Mouse (Mus musculus): Measurements from ENCODE around the gene Olfr370. TPM values are rescaled to one million over a fixed set of nuclear protein-coding genes. Genes with fewer than 3 reads are reported as not detected.
A peak's percentile ranks its signal among the peaks of the same experiment; 100 is the strongest.

Olfr370 gene
- polyA plus RNA-seq, 1 experiment, result not detected

- no peak for TF ChIP-seq CTCF (IDR thresholded peaks at IDR 0.05; ENCODE audit: extremely low read depth, insufficient read depth, insufficient read length, insufficient replicate concordance)
- TF ChIP-seq POLR2A (IDR thresholded peaks at IDR 0.05; ENCODE audit: low read depth, low read length), result no peak
- Histone ChIP-seq H3K4me3 (ENCODE audit: extremely low read depth, insufficient read depth, insufficient read length) (no peak overlapping the region), H3K4me1 (ENCODE audit: control insufficient read depth, insufficient read depth, insufficient read length) (peaks cover 3% of the 10 kb centered on the region; the same call in 1 of the 2 replicates), H3K36me3 (ENCODE audit: control insufficient read depth, insufficient read depth, low read length) (no peaks in the 10 kb centered on the region), H3K27me3 (ENCODE audit: control insufficient read depth, insufficient read depth, low read length) (no peaks in the 10 kb centered on the region; the same call in 1 of the 2 replicates), H3K27ac (ENCODE audit: insufficient read depth, low read length) (no peak overlapping the region)
- DNase-seq (ENCODE audit: low read depth in 1 of 2, low spot score in 2 of 2), result no peak
- 81% methylated on average over 4 of the region's 4 CpGs for WGBS
These were observed 27.7 kb downstream of the Olfr370 start for GRCm38 (mm10) chr8:83563246-83563645.

GRCm38 (mm10) chr8:83565731-83566375 lies 30.3 kb downstream of the Olfr370 start:
- WGBS, result 86% methylated on average over 9 of the region's 9 CpGs
- DNase-seq (ENCODE audit: low read depth in 1 of 2, low spot score in 2 of 2), result no peak
- no peak overlapping the region for H3K4me3 ChIP-seq (ENCODE audit: extremely low read depth, insufficient read depth, insufficient read length)
- peaks cover 3% of the 10 kb centered on the region; the same call in 1 of the 2 replicates for H3K4me1 ChIP-seq (ENCODE audit: control insufficient read depth, insufficient read depth, insufficient read length)
- peaks cover 3% of the 10 kb centered on the region for H3K36me3 ChIP-seq (ENCODE audit: control insufficient read depth, insufficient read depth, low read length)
- TF ChIP-seq CTCF (IDR thresholded peaks at IDR 0.05; ENCODE audit: extremely low read depth, insufficient read depth, insufficient read length, insufficient replicate concordance) (no peak; the same call in 1 of the 2 replicates), POLR2A (IDR thresholded peaks at IDR 0.05; ENCODE audit: low read depth, low read length) (no peak)
- no peaks in the 10 kb centered on the region for H3K27me3 ChIP-seq (ENCODE audit: control insufficient read depth, insufficient read depth, low read length)
- H3K27ac ChIP-seq (ENCODE audit: insufficient read depth, low read length), result no peak overlapping the region

GRCm38 (mm10) chr8:83566469-83567395 lies 31.2 kb downstream of the Olfr370 start, which contains the start of gene Ndufb7:
Ndufb7 (plus strand) TSS chr8:83566671.
- Histone ChIP-seq H3K4me1 (ENCODE audit: control insufficient read depth, insufficient read depth, insufficient read length) (peaks cover 3% of the 10 kb centered on the region; the same call in 1 of the 2 replicates), H3K4me3 (ENCODE audit: extremely low read depth, insufficient read depth, insufficient read length) (peak within 1 kb of the TSS; percentile 90), H3K27me3 (ENCODE audit: control insufficient read depth, insufficient read depth, low read length) (no peaks in the 10 kb centered on the region), H3K27ac (ENCODE audit: insufficient read depth, low read length) (peak within 1 kb of the TSS; percentile 82), H3K36me3 (ENCODE audit: control insufficient read depth, insufficient read depth, low read length) (peaks cover 6% of the 10 kb centered on the region)
- peak; percentile 23; the same call in 1 of the 2 replicates for TF ChIP-seq POLR2A (IDR thresholded peaks at IDR 0.05; ENCODE audit: low read depth, low read length)
- peak; percentile 88; the same call in 1 of the 2 replicates for TF ChIP-seq CTCF (IDR thresholded peaks at IDR 0.05; ENCODE audit: extremely low read depth, insufficient read depth, insufficient read length, insufficient replicate concordance)
- WGBS, result under 1% methylated on average over 47 of the region's 48 CpGs
- peak; percentile 81 to 91 for DNase-seq (ENCODE audit: low read depth in 1 of 2, low spot score in 2 of 2)

GRCm38 (mm10) chr8:83567668-83568067 lies 32.1 kb downstream of the Olfr370 start:
- TF ChIP-seq POLR2A (IDR thresholded peaks at IDR 0.05; ENCODE audit: low read depth, low read length), result no peak
- no peak for TF ChIP-seq CTCF (IDR thresholded peaks at IDR 0.05; ENCODE audit: extremely low read depth, insufficient read depth, insufficient read length, insufficient replicate concordance)
- Histone ChIP-seq H3K27me3 (ENCODE audit: control insufficient read depth, insufficient read depth, low read length) (no peaks in the 10 kb centered on the region), H3K4me3 (ENCODE audit: extremely low read depth, insufficient read depth, insufficient read length) (no peak overlapping the region), H3K36me3 (ENCODE audit: control insufficient read depth, insufficient read depth, low read length) (peaks cover 6% of the 10 kb centered on the region), H3K27ac (ENCODE audit: insufficient read depth, low read length) (no peak overlapping the region), H3K4me1 (ENCODE audit: control insufficient read depth, insufficient read depth, insufficient read length) (peaks cover 8% of the 10 kb centered on the region; the same call in 1 of the 2 replicates)
- WGBS, result 65% methylated on average over 3 of the region's 3 CpGs
- DNase-seq (ENCODE audit: low read depth in 1 of 2, low spot score in 2 of 2), result no peak

- TF ChIP-seq CTCF (IDR thresholded peaks at IDR 0.05; ENCODE audit: extremely low read depth, insufficient read depth, insufficient read length, insufficient replicate concordance), result no peak
- TF ChIP-seq POLR2A (IDR thresholded peaks at IDR 0.05; ENCODE audit: low read depth, low read length), result no peak
These were observed 32.5 kb downstream of the Olfr370 start for GRCm38 (mm10) chr8:83568128-83568527.

GRCm38 (mm10) chr8:83568755-83569154 lies 33.2 kb downstream of the Olfr370 start:
- no peaks in the 10 kb centered on the region for H3K27me3 ChIP-seq (ENCODE audit: control insufficient read depth, insufficient read depth, low read length)
- TF ChIP-seq CTCF (IDR thresholded peaks at IDR 0.05; ENCODE audit: extremely low read depth, insufficient read depth, insufficient read length, insufficient replicate concordance) (no peak), POLR2A (IDR thresholded peaks at IDR 0.05; ENCODE audit: low read depth, low read length) (no peak)
- peaks cover 14% of the 10 kb centered on the region for H3K4me1 ChIP-seq (ENCODE audit: control insufficient read depth, insufficient read depth, insufficient read length)
- H3K4me3 ChIP-seq (ENCODE audit: extremely low read depth, insufficient read depth, insufficient read length), result no peak overlapping the region
- 78% methylated on average over 5 of the region's 5 CpGs for WGBS
- DNase-seq (ENCODE audit: low read depth in 1 of 2, low spot score in 2 of 2), result no peak
- H3K27ac ChIP-seq (ENCODE audit: insufficient read depth, low read length), result no peak overlapping the region
- H3K36me3 ChIP-seq (ENCODE audit: control insufficient read depth, insufficient read depth, low read length), result peaks cover 6% of the 10 kb centered on the region

More at GRCm38 (mm10) chr8:83568128-83568527, 32.5 kb downstream of the Olfr370 start:
- 87% methylated on average over 5 of the region's 5 CpGs for WGBS
- Histone ChIP-seq H3K27ac (ENCODE audit: insufficient read depth, low read length) (no peak overlapping the region), H3K4me1 (ENCODE audit: control insufficient read depth, insufficient read depth, insufficient read length) (peaks cover 9% of the 10 kb centered on the region; the same call in 1 of the 2 replicates), H3K4me3 (ENCODE audit: extremely low read depth, insufficient read depth, insufficient read length) (no peak overlapping the region), H3K27me3 (ENCODE audit: control insufficient read depth, insufficient read depth, low read length) (no peaks in the 10 kb centered on the region), H3K36me3 (ENCODE audit: control insufficient read depth, insufficient read depth, low read length) (peaks cover 6% of the 10 kb centered on the region)
- DNase-seq (ENCODE audit: low read depth in 1 of 2, low spot score in 2 of 2), result no peak
